Mouse (Mus musculus) small intestine, adult 2 months (tissue): ENCODE results near the gene Desi2. TPM values are rescaled to one million over a fixed set of nuclear protein-coding genes. Genes with fewer than 3 reads are reported as not detected.
"Not testable (repeated sequence)": the region's sequence is repeated elsewhere in the genome, so short reads cannot be mapped to it uniquely, and the experiment has no call there.

Source experiments
- H3K27ac ChIP-seq: fragments of 200-500 bp; 2 replicates; pipeline ENCODE4 v1.5.1; 2012; ENCODE audit warnings: low read depth, low read length, control low read depth, inconsistent platforms; ENCODE audit not compliant: insufficient read depth
- H3K27me3 ChIP-seq: fragments of 200-500 bp; 2 replicates; pipeline ENCODE4 v1.6.1; 2012; ENCODE audit warnings: mild to moderate bottlenecking, moderate library complexity, low read length, inconsistent platforms; ENCODE audit not compliant: control insufficient read depth, insufficient read depth
- H3K36me3 ChIP-seq: fragments of 200-500 bp; 2 replicates; pipeline ENCODE4 v1.6.1; 2012; ENCODE audit warnings: mild to moderate bottlenecking, low read length, control low read depth, inconsistent platforms; ENCODE audit not compliant: control insufficient read depth, insufficient read depth
- H3K4me1 ChIP-seq: fragments of 200-500 bp; 2 replicates; pipeline ENCODE4 v1.6.1; 2012; ENCODE audit warnings: low read length, inconsistent platforms, mixed read lengths; ENCODE audit not compliant: control insufficient read depth, insufficient read depth, insufficient read length
- H3K4me3 ChIP-seq: fragments of 200-500 bp; 2 replicates; pipeline ENCODE4 v1.5.1; 2012; ENCODE audit warnings: low read depth, mild to moderate bottlenecking, control low read depth, inconsistent platforms, low read length, moderate library complexity
- CTCF ChIP-seq: fragments of 200-500 bp; IDR thresholded peaks from 2 replicates; pipeline ENCODE4 v1.5.1; 2012; ENCODE audit warnings: low read depth, mild to moderate bottlenecking, control low read depth, inconsistent platforms, low read length, moderate library complexity, mixed read lengths; ENCODE audit not compliant: insufficient replicate concordance, insufficient read length; ENCODE audit errors: extremely low read depth
- POLR2A ChIP-seq: fragments of 200-500 bp; IDR thresholded peaks from 2 replicates; pipeline ENCODE4 v1.6.1; 2012; ENCODE audit warnings: low read depth, mild to moderate bottlenecking, control low read depth, inconsistent platforms, low read length, moderate library complexity
- WGBS: fragments of 180-500 bp; shearing (Covaris S2); methylation state at CpG from one replicate; pipeline ENCODE4 v1.1.7; 2018; 5-methylcytosine and 5-hydroxymethylcytosine counted together
- polyA plus RNA-seq: library from polyadenylated mRNA; depleted of rRNA; stranded (reverse); fragments of >200 nt; gene quantifications from 2 replicates; pipeline ENCODE4 v1.2.3, GENCODE M21; 2012

Desi2 gene
- polyA plus RNA-seq, 1 experiment = 4.8 TPM

DNA sequence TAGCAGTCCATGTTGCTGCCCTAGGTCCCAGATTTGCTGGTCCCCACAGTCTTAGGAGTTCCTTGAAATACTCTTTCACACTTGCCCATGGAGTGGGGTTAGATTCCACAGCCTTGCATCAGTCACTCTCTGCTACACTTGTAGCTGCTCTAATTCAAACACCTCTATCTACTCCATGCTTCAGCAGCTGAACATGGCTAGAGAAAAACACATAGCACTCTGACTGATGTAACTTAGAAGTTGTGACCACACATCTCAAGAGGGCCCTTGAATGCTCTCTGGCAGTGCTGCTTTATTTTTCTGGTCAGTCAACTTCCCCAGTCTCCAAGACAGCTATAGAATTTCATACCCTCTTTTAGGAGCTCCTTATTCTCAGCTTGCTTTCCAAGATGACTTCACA lies 22.7 kb downstream of the Desi2 start:
- no peak for TF ChIP-seq POLR2A
- TF ChIP-seq CTCF = no peak
- no peaks in the 10 kb centered on the region for H3K36me3 ChIP-seq

DNA sequence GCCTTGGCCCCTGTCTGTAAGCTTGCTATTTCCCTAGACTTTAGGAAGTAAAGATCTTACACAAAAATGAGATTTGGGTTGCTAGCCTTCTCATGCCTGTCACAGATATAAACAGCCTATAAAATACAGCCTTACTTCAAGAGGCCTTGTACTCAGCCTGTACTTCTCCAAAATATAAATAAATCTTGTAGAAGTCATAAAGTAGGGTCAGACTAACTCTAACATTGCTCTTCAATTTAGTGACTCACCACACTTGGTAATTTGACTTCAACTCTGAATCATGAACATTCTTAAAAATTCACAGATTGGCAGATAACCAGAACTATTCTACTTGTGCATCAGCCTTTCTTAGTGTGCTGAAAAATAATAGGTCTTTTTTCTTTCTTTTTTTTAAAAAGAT lies 29.9 kb downstream of the Desi2 start:
- H3K27ac ChIP-seq = no peak overlapping the region
- TF ChIP-seq CTCF (no peak), POLR2A (no peak)
- no peak overlapping the region for H3K4me3 ChIP-seq
- H3K27me3 ChIP-seq = no peaks in the 10 kb centered on the region
- H3K36me3 ChIP-seq = no peaks in the 10 kb centered on the region
- no peaks in the 10 kb centered on the region for H3K4me1 ChIP-seq

More for the DNA sequence above, 22.7 kb downstream of the Desi2 start:
- no peaks in the 10 kb centered on the region for H3K4me1 ChIP-seq
- H3K27ac ChIP-seq = no peak overlapping the region
- H3K4me3 ChIP-seq = no peak overlapping the region
- H3K27me3 ChIP-seq = no peaks in the 10 kb centered on the region

DNA sequence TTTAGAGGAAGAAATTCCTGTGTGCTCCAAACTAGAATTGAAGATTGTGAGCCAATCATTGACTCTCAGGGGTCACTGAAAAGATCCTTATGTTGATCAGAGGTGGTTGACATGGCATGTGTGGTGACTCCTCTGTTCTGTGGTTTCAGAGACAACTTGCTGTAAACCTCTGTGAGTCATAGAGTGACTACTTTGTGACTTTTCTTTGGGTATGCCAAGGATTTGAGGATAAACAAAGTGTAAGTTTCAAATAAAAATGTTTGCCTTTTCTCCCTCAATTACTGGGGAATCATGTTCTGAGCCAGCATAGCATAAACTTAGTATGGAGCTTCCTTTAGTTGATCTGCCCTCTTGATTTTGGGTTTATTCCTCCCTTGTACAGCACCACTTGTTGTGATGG lies 31.1 kb downstream of the Desi2 start:
- Histone ChIP-seq H3K27ac (no peak overlapping the region), H3K27me3 (no peaks in the 10 kb centered on the region), H3K4me1 (no peaks in the 10 kb centered on the region), H3K4me3 (no peak overlapping the region), H3K36me3 (no peaks in the 10 kb centered on the region)
- no peak for TF ChIP-seq CTCF
- TF ChIP-seq POLR2A = no peak

DNA sequence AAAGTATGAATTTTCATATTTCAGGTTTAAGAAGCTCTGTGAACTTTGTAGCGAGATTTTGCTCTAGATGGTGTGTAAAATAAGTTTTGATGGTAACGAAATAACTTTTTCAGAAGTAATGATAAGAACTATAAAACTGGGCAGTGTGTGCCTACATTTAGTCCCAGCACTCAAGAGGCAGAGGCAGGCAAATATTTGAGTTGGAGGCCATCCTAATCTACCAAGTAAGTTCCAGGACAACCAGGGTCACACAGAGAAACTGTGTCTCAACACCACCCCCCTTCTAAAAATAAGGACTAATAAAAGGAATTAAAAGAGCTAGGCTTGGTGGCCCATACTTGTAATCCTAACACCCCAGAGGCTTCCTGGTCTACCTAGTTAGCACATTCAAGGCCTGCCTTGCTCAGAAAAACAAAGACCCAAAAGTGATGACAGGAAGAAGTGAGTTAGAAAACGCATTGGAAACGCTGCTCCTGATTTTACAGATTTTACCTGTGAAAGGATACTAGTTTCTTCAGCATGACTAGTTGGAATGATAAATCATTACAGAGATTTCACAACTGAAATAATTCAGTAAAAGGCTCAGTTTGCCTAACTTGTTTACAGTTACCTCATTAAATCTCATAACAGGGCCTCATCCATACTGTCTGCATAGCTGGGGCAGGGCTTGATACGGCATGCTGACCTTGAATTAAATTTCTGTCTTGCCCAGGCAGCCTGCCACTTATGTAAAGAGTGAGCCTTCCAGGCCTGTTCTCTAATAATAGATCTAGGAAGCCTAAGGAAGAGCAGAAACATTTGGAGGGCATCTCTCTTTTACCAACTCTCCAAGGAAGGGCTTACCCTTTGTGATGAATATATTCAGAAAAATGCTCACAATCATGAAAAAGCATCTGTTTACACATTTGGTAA lies 32.2 kb downstream of the Desi2 start:
- no peaks in the 10 kb centered on the region for H3K27me3 ChIP-seq
- WGBS = 60% methylated on average over 5 of the region's 5 CpGs
- TF ChIP-seq CTCF (no peak), POLR2A (no peak)
- no peaks in the 10 kb centered on the region for H3K36me3 ChIP-seq
- no peak overlapping the region for H3K27ac ChIP-seq
- no peaks in the 10 kb centered on the region for H3K4me1 ChIP-seq
- no peak overlapping the region for H3K4me3 ChIP-seq

DNA sequence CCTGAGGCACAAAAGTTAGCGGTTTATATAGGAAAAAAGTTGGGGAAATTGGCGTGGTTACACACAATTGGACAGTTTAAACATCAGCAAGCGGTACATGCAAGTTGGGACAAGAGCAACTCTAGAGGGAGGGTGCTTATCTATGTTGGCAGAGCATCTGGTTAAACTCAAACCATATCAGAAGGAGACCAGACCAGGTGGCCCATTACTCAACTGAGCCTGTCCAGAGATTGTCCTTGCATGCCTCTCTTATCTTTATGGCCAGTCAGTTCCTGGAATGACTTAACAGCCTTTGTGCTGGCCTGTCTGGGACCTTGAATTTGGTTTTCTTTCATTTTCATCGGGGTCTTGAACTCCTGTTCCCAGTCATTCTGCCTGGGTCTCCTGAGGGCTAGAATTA lies 41.7 kb downstream of the Desi2 start:
- not testable (repeated sequence) for H3K27me3 ChIP-seq, H3K27ac ChIP-seq, H3K4me1 ChIP-seq, H3K4me3 ChIP-seq
- H3K36me3 ChIP-seq = peaks cover 16% of the 10 kb centered on the region
- 87% methylated on average over 4 of the region's 4 CpGs for WGBS

DNA sequence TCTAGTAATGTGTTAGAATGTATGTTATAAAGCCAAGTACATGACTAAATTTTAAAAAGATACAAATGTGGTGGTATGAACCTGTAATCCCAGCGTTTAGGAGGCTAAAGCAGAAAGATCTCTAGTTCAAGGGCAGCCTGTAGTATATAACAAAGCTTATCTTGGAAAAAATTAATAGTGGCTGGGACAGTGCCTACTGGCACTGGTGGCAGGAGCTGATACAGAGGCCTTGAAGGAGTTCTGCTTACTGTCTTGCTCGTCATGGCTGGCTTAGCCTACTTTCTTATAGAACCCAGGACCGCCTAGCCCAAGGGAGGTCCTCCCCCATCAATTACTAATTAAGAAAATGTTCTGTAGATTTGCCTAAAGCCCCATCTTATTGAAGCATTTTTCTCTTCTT lies 46.9 kb downstream of the Desi2 start:
- Histone ChIP-seq H3K36me3 (peaks cover 2% of the 10 kb centered on the region; the same call in 1 of the 2 replicates), H3K27me3 (no peaks in the 10 kb centered on the region), H3K4me1 (no peaks in the 10 kb centered on the region), H3K4me3 (no peak overlapping the region), H3K27ac (no peak overlapping the region)
- TF ChIP-seq CTCF (no peak), POLR2A (no peak)
- 92% methylated on average over 3 of the region's 3 CpGs for WGBS

DNA sequence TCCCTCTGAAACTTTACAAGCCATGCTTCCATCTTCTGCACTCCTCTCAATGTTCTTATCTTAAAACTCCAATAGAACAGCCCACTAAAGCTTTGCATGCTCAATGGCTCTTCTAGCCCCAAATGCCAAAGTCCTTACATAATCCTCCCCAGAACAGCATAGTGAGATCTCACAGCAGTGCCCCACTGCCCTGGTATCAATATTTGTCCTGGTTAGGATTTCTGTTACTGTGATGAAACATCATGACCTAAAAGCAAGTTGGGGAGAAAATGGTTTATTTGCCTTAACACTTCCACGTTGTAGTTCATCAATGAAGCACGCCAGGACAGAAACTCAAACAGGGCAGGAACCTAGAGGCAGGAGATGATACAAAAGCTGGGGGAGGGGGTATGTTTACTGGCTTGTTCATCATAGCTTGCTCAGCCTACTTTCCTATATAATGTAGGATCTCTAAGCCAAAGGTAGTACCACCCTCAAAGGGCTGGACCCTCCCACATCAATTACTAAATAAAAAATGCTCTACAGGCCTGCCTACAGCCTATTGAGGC lies 48.8 kb downstream of the Desi2 start:
- Histone ChIP-seq H3K27me3 (no peaks in the 10 kb centered on the region), H3K4me1 (no peaks in the 10 kb centered on the region), H3K4me3 (no peak overlapping the region), H3K36me3 (peaks cover 3% of the 10 kb centered on the region; the same call in 1 of the 2 replicates), H3K27ac (no peak overlapping the region)
- 75% methylated on average over 2 of the region's 2 CpGs for WGBS
- TF ChIP-seq CTCF (no peak), POLR2A (no peak)
